Mouse (Mus musculus) central nervous system, embryonic 18 days (tissue): ENCODE data around the gene Olfr172. TPM values are rescaled to one million over a fixed set of nuclear protein-coding genes. Genes with fewer than 3 reads are reported as not detected.

Experiments used
- polyA plus RNA-seq: library from polyadenylated mRNA; depleted of rRNA; stranded (reverse); fragments of >200 nt; gene quantifications from 2 replicates; pipeline ENCODE4 v1.2.3, GENCODE M21; 2012; rRNA removed

Olfr172 gene
- not detected in 2 replicates for polyA plus RNA-seq

GRCm38 (mm10) chr16:58763076-58763475, at the start of gene Olfr172:
Gene Olfr172, minus strand, starts transcription at chr16:58763176.

GRCm38 (mm10) chr16:58800168-58800567, 37.2 kb upstream of the Olfr172 start, which contains the start of gene Olfr173:
Gene Olfr173, minus strand, starts transcription at chr16:58800268.

GRCm38 (mm10) chr16:58727477-58728131, 35.4 kb downstream of the Olfr172 start, which contains the start of gene Cldnd1:
Gene Cldnd1, plus strand, starts transcription at chr16:58727910.

GRCm38 (mm10) chr16:58718666-58719120, 44.3 kb downstream of the Olfr172 start, which contains the start of gene Gpr15:
Gene Gpr15, minus strand, starts transcription at chr16:58719070.

Other genes starting within 250 kb of the Olfr172 start
- gene St3gal6, start 238.9 kb downstream of the Olfr172 start, polyA plus RNA-seq: 8.1 and 9.5 TPM in 2 replicates
- gene Gm813, start 146.2 kb downstream of the Olfr172 start, polyA plus RNA-seq: not detected in 2 replicates
- 0.07 TPM in 1 of 2 replicates, not detected in the other for gene E330017A01Rik, start 124.4 kb downstream of the Olfr172 start, polyA plus RNA-seq
- 13.7 and 14.9 TPM in 2 replicates for gene Cpox, start 92.9 kb downstream of the Olfr172 start, polyA plus RNA-seq
- 0.05 and 0.16 TPM in 2 replicates for gene Gpr15, start 44.1 kb downstream of the Olfr172 start, polyA plus RNA-seq
- gene Cldnd1, start 35.3 kb downstream of the Olfr172 start, polyA plus RNA-seq: 117 and 129 TPM in 2 replicates
- not detected in 2 replicates for gene Olfr173, start 37.1 kb upstream of the Olfr172 start, polyA plus RNA-seq
- gene Olfr175-ps1, start 63.6 kb upstream of the Olfr172 start, polyA plus RNA-seq: not detected in 2 replicates
- not detected in 2 replicates for gene Olfr177, start 111.6 kb upstream of the Olfr172 start, polyA plus RNA-seq
- not detected in 2 replicates for gene Olfr178, start 128.9 kb upstream of the Olfr172 start, polyA plus RNA-seq
- not detected in 2 replicates for gene Olfr181, start 165.6 kb upstream of the Olfr172 start, polyA plus RNA-seq
- not detected in 2 replicates for gene Olfr180, start 166.2 kb upstream of the Olfr172 start, polyA plus RNA-seq
- gene Olfr183, start 232.2 kb upstream of the Olfr172 start, polyA plus RNA-seq: not detected in 2 replicates